Mouse (Mus musculus) G1E-ER4 (cell line): ENCODE data around the gene Pnkd. TPM values are rescaled to one million over a fixed set of nuclear protein-coding genes. Genes with fewer than 3 reads are reported as not detected.

Source experiments
- GATA1 ChIP-seq: IDR thresholded peaks from one replicate; pipeline ENCODE4 v1.8.0; 2012; ENCODE audit warnings: low read length, inconsistent platforms
- polyA plus RNA-seq: library from polyadenylated mRNA; stranded (reverse); fragments of >175 nt; gene quantifications from 2 replicates; pipeline ENCODE4 v1.2.3, GENCODE M21; 2012

The Pnkd gene
- polyA plus RNA-seq, 1 experiment: 228 TPM

GRCm38 (mm10) chr1:74361812-74362211 lies 77.1 kb downstream of the Pnkd start, which contains the start of gene Catip:
Catip (plus strand) TSS chr1:74362108.
- no peak for TF ChIP-seq GATA1

- TF ChIP-seq GATA1: no peak
Measured at GRCm38 (mm10) chr1:74362325-74363229, 77.8 kb downstream of the Pnkd start.

- TF ChIP-seq GATA1: no peak
Measured at GRCm38 (mm10) chr1:74363437-74363836, 78.7 kb downstream of the Pnkd start.

GRCm38 (mm10) chr1:74364270-74364669 lies 79.5 kb downstream of the Pnkd start:
- TF ChIP-seq GATA1: no peak

GRCm38 (mm10) chr1:74367886-74368645 lies 83.3 kb downstream of the Pnkd start:
- TF ChIP-seq GATA1: no peak

- no peak for TF ChIP-seq GATA1
Measured at GRCm38 (mm10) chr1:74370040-74370439, 85.3 kb downstream of the Pnkd start.

- TF ChIP-seq GATA1: no peak
Measured at GRCm38 (mm10) chr1:74373372-74373771, 88.6 kb downstream of the Pnkd start.

GRCm38 (mm10) chr1:74374980-74375379 lies 90.2 kb downstream of the Pnkd start, which contains the start of gene Slc11a1:
Slc11a1 (plus strand) TSS chr1:74375195.
- TF ChIP-seq GATA1: no peak

- no peak for TF ChIP-seq GATA1
Measured at GRCm38 (mm10) chr1:74375561-74375960, 90.8 kb downstream of the Pnkd start.

GRCm38 (mm10) chr1:74376396-74376795 lies 91.7 kb downstream of the Pnkd start:
- no peak for TF ChIP-seq GATA1

GRCm38 (mm10) chr1:74379058-74379504 lies 94.4 kb downstream of the Pnkd start:
- TF ChIP-seq GATA1: no peak

- TF ChIP-seq GATA1: no peak
Measured at GRCm38 (mm10) chr1:74380484-74380883, 95.8 kb downstream of the Pnkd start.

- TF ChIP-seq GATA1: no peak
Measured at GRCm38 (mm10) chr1:74381588-74382021, 96.9 kb downstream of the Pnkd start.

GRCm38 (mm10) chr1:74383385-74383784 lies 98.7 kb downstream of the Pnkd start:
- no peak for TF ChIP-seq GATA1

GRCm38 (mm10) chr1:74384525-74384924 lies 99.8 kb downstream of the Pnkd start:
- TF ChIP-seq GATA1: no peak

- TF ChIP-seq GATA1: no peak
Measured at GRCm38 (mm10) chr1:74385064-74385463, 100.3 kb downstream of the Pnkd start.
